Mouse (Mus musculus): ENCODE data around the gene Maml2. TPM values are rescaled to one million over a fixed set of nuclear protein-coding genes. Genes with fewer than 3 reads are reported as not detected.

Gene Maml2
- total RNA-seq, 2 experiments from 2014 or later = 26.1 to 34.6 TPM

GRCm38 (mm10) chr9:13563475-13564414, 266.0 kb downstream of the Maml2 start:
- Histone ChIP-seq H3K4me3 (no peak overlapping the region), H3K27ac (peak overlapping the region; percentile 86)
- no peak for TF ChIP-seq CTCF (conservative IDR thresholded peaks at IDR 0.05)
- peak; percentile 53 to 70 for DNase-seq (ENCODE audit: low spot score in 2 of 2)

- TF ChIP-seq CTCF (conservative IDR thresholded peaks at IDR 0.05) = no peak
- peak overlapping the region; percentile 86 for H3K27ac ChIP-seq
These were observed 267.7 kb downstream of the Maml2 start for GRCm38 (mm10) chr9:13565343-13566019.

GRCm38 (mm10) chr9:13566154-13566885, 268.6 kb downstream of the Maml2 start:
- Histone ChIP-seq H3K27ac (peak overlapping the region; percentile 86; the same call in 1 of the 2 replicates), H3K4me3 (no peak overlapping the region)
- TF ChIP-seq CTCF (conservative IDR thresholded peaks at IDR 0.05) = peak; percentile 36
- no peak for DNase-seq (ENCODE audit: low spot score in 2 of 2)

More at GRCm38 (mm10) chr9:13565343-13566019, 267.7 kb downstream of the Maml2 start:
- DNase-seq (ENCODE audit: low spot score in 2 of 2) = no peak
- H3K4me3 ChIP-seq = no peak overlapping the region

GRCm38 (mm10) chr9:13569023-13569422, 271.3 kb downstream of the Maml2 start:
- Histone ChIP-seq H3K27ac (peak overlapping the region; percentile 62; the same call in 1 of the 2 replicates), H3K4me3 (no peak overlapping the region)
- DNase-seq (ENCODE audit: low spot score in 2 of 2) = no peak
- no peak for TF ChIP-seq CTCF (conservative IDR thresholded peaks at IDR 0.05)

GRCm38 (mm10) chr9:13572847-13573246, 275.1 kb downstream of the Maml2 start:
- TF ChIP-seq CTCF (conservative IDR thresholded peaks at IDR 0.05) = peak; percentile 46
- no peak for DNase-seq (ENCODE audit: low spot score in 2 of 2)
- H3K4me3 ChIP-seq = no peak overlapping the region
- peak overlapping the region; percentile 61 for H3K27ac ChIP-seq

- TF ChIP-seq CTCF (conservative IDR thresholded peaks at IDR 0.05) = no peak
- H3K27ac ChIP-seq = peak overlapping the region; percentile 68
- DNase-seq (ENCODE audit: low spot score in 2 of 2) = no peak
- H3K4me3 ChIP-seq = no peak overlapping the region
These were observed 276.3 kb downstream of the Maml2 start for GRCm38 (mm10) chr9:13574059-13574458.

GRCm38 (mm10) chr9:13574913-13575312, 277.2 kb downstream of the Maml2 start:
- peak overlapping the region; percentile 68 for H3K27ac ChIP-seq
- no peak for DNase-seq (ENCODE audit: low spot score in 2 of 2)
- no peak for TF ChIP-seq CTCF (conservative IDR thresholded peaks at IDR 0.05)
- H3K4me3 ChIP-seq = no peak overlapping the region

GRCm38 (mm10) chr9:13577150-13577549, 279.4 kb downstream of the Maml2 start:
- no peak for TF ChIP-seq CTCF (conservative IDR thresholded peaks at IDR 0.05)
- Histone ChIP-seq H3K27ac (peak overlapping the region; percentile 36; the same call in 1 of the 2 replicates), H3K4me3 (no peak overlapping the region)
- no peak for DNase-seq (ENCODE audit: low spot score in 2 of 2)

GRCm38 (mm10) chr9:13581184-13581583, 283.4 kb downstream of the Maml2 start:
- no peak for TF ChIP-seq CTCF (conservative IDR thresholded peaks at IDR 0.05)
- Histone ChIP-seq H3K4me3 (no peak overlapping the region), H3K27ac (peak overlapping the region; percentile 49; the same call in 1 of the 2 replicates)
- no peak for DNase-seq (ENCODE audit: low spot score in 2 of 2)

GRCm38 (mm10) chr9:13583952-13584351, 286.2 kb downstream of the Maml2 start:
- no peak; the same call in 1 of the 2 replicates for TF ChIP-seq CTCF (conservative IDR thresholded peaks at IDR 0.05)
- no peak for DNase-seq (ENCODE audit: low spot score in 2 of 2)
- H3K27ac ChIP-seq = peak overlapping the region; percentile 60
- H3K4me3 ChIP-seq = no peak overlapping the region

- no peak for TF ChIP-seq CTCF (conservative IDR thresholded peaks at IDR 0.05)
- H3K4me3 ChIP-seq = no peak overlapping the region
- peak overlapping the region; percentile 60; the same call in 1 of the 2 replicates for H3K27ac ChIP-seq
- DNase-seq (ENCODE audit: low spot score in 2 of 2) = no peak
These were observed 286.7 kb downstream of the Maml2 start for GRCm38 (mm10) chr9:13584435-13584834.
